Mouse (Mus musculus) kidney, adult 2 months (tissue): ENCODE results near the gene Bach2.

ENCODE experiments used
- CTCF ChIP-seq: fragments of 200-500 bp; conservative IDR thresholded peaks from 2 replicates; pipeline ENCODE4 v1.5.1; 2011; ENCODE audit warnings: low read depth, mild to moderate bottlenecking, control low read depth, low read length, moderate library complexity, mixed read lengths; ENCODE audit not compliant: insufficient read depth, insufficient read length
- POLR2A ChIP-seq: fragments of 200-500 bp; IDR thresholded peaks from one replicate; pipeline ENCODE4 v1.6.1; 2011; ENCODE audit warnings: low read depth, low read length, control low read depth

DNA sequence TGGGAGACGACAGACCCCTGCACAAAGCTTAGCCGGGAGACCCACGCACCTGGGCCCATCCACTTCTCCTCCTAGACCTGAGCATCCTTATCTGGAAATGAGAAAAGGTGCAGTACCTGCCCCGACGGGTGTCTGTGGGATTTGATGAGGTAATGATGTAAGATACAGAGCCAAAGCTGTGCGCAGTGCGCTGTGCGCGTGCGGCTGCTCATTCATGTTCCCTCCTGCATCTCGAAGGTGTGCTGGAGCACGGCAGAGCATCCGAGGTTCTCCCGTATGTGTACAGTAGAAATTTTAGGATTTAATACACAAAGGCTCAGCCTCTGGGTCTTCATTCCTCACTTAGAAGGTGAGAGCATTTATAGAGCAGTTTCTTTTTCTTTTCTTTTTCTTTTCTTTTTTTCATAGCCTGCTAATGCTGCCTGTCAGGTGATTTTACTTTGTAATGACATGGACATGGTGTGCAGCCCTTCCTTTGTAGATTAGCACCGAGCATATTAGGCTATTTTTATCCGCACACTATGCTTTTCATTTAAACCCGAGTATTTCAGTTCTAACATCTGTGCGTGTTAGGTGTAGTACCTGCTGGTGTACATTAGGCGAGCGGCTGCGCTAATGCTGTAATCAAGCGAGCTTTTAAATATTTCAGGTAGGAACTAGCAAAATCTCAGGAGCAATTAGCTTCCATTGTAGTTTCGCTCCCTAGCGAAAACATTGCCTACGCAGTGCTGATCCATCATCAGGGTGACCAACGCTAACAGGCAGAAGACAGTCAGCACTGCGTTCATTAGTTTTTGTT lies 188.4 kb downstream of the Bach2 start:
- TF ChIP-seq POLR2A (no peak), CTCF (no peak)
